Mouse (Mus musculus): ENCODE data around the gene Exosc1.

DNA sequence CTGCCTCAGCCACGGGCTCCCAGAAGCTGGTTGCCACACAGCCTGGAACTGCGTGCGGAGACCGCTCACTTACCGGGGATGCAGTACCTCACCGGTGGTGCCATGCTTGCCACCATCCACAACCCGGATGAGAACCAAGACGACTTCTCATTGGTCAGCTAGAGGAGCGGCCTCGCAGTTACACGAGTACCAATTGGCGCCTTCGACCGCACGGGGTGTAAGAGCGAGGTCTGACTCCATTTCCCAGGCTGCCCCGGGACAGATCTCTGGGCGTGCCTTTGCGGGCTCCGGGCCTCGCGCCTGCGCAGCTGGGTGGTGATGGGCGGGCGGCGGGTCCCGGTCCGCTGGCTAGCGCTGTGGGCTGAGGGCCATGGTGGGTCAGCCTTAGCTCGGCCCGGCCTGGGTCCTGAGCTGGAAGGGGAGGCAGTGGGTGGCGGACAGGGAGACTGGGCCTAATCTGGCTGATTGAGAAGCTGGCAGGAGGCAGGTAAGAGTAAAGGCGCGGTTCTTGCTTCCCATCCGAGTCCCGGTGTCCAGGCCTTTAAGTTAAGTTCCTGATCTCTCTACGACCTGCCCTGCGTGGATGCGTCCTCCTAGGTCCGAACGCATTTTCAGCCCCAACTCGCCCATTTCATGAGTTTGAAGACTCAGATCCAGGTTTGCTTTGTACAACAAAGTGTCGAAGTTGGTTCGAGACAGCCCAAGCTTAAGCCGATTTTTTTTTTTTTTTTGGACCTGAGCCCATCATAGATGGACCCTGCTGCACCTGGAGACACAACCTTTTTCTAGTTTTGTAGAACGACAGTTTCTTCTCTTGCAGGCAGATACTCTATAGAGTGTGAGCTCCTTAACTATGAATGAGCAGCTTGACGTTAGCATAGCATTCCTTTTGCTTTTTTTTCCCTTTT is at the start of gene Exosc1, which contains the start of gene Zdhhc16:
- TF ChIP-seq CTCF (IDR thresholded peaks at IDR 0.05; ENCODE audit: control insufficient read depth, insufficient read depth, insufficient read length) (no peak), MAX (IDR thresholded peaks at IDR 0.05) (peak; percentile 78), USF1 (IDR thresholded peaks at IDR 0.05; ENCODE audit: low read depth) (peak; percentile 55)
